Mouse (Mus musculus) kidney, adult 9 months (tissue): ENCODE measurements around the gene Slc1a4.
A peak's percentile ranks its signal among the peaks of the same experiment; 100 is the strongest.

ENCODE experiments used
- DNase-seq: peaks from one replicate; pipeline ENCODE4 v3.0.0; 2022

The Slc1a4 gene

GRCm38 (mm10) chr11:20324006-20324405 lies 8.5 kb downstream of the Slc1a4 start:
- DNase-seq: no peak

GRCm38 (mm10) chr11:20322366-20322765 lies 10.1 kb downstream of the Slc1a4 start:
- DNase-seq: no peak

- no peak for DNase-seq
These were observed 11.9 kb downstream of the Slc1a4 start for GRCm38 (mm10) chr11:20320661-20321060.

- DNase-seq: no peak
These were observed 13.7 kb downstream of the Slc1a4 start for GRCm38 (mm10) chr11:20318659-20319454.

GRCm38 (mm10) chr11:20313576-20313975 lies 18.9 kb downstream of the Slc1a4 start:
- peak; percentile 86 for DNase-seq

- no peak for DNase-seq
These were observed 23.5 kb downstream of the Slc1a4 start for GRCm38 (mm10) chr11:20309044-20309443.

GRCm38 (mm10) chr11:20307409-20307808 lies 25.1 kb downstream of the Slc1a4 start:
- DNase-seq: no peak

- DNase-seq: no peak
These were observed 26.9 kb downstream of the Slc1a4 start for GRCm38 (mm10) chr11:20305641-20306040.

GRCm38 (mm10) chr11:20304341-20304740 lies 28.2 kb downstream of the Slc1a4 start:
- peak; percentile 59 for DNase-seq

GRCm38 (mm10) chr11:20301332-20301731 lies 31.2 kb downstream of the Slc1a4 start:
- DNase-seq: no peak

GRCm38 (mm10) chr11:20300850-20301249 lies 31.7 kb downstream of the Slc1a4 start:
- no peak for DNase-seq

GRCm38 (mm10) chr11:20299900-20300299 lies 32.6 kb downstream of the Slc1a4 start:
- no peak for DNase-seq

GRCm38 (mm10) chr11:20284463-20284862 lies 48.0 kb downstream of the Slc1a4 start:
- no peak for DNase-seq

- DNase-seq: no peak
These were observed 49.8 kb downstream of the Slc1a4 start for GRCm38 (mm10) chr11:20282601-20283219.

- peak; percentile 14 for DNase-seq
These were observed 51.5 kb downstream of the Slc1a4 start for GRCm38 (mm10) chr11:20280982-20281381.

- peak; percentile 54 for DNase-seq
These were observed 53.8 kb downstream of the Slc1a4 start for GRCm38 (mm10) chr11:20278702-20279101.

GRCm38 (mm10) chr11:20277106-20277505 lies 55.4 kb downstream of the Slc1a4 start:
- no peak for DNase-seq

- no peak for DNase-seq
These were observed 56.5 kb downstream of the Slc1a4 start for GRCm38 (mm10) chr11:20275974-20276373.

- no peak for DNase-seq
These were observed 62.6 kb downstream of the Slc1a4 start for GRCm38 (mm10) chr11:20269885-20270284.

GRCm38 (mm10) chr11:20262628-20263380 lies 69.7 kb downstream of the Slc1a4 start:
- DNase-seq: peak; percentile 57

- no peak for DNase-seq
These were observed 77.7 kb downstream of the Slc1a4 start for GRCm38 (mm10) chr11:20254791-20255190.

- DNase-seq: no peak
These were observed 79.4 kb downstream of the Slc1a4 start for GRCm38 (mm10) chr11:20253088-20253487.
